Mouse (Mus musculus) brain, embryonic 14.5 days (tissue): ENCODE results near the gene Thap4.

Experiments
- CTCF ChIP-seq: fragments of 200-500 bp; IDR thresholded peaks from 2 replicates; pipeline ENCODE4 v1.5.1; 2012; ENCODE audit warnings: inconsistent platforms, mild to moderate bottlenecking, moderate library complexity, borderline replicate concordance; ENCODE audit not compliant: insufficient read depth, insufficient read length; ENCODE audit errors: extremely low read depth
- POLR2A ChIP-seq: fragments of 200-500 bp; IDR thresholded peaks from 2 replicates; pipeline ENCODE4 v1.6.1; 2012; ENCODE audit warnings: mild to moderate bottlenecking, inconsistent platforms, borderline replicate concordance; ENCODE audit not compliant: poor library complexity, insufficient read depth, insufficient read length, severe bottlenecking; ENCODE audit errors: extremely low read depth

DNA sequence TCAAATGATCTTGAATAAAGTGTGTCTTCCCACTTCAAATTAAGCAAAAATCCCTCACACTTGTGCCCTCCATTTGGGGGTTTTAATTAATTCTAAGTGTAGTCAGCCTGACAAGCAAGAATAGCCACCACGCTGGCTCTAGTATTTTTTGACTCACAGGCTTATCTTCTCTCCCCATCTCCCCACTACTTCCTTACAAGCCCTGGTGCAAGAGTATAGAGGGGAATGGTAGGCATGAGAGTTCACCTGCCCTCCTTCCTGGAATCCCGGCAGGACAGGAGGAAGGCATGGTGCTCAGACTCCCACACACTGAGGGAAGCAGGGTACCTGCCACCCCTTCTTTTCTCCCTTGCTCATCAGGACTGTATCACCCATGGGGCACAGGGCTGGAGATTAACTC lies 100.4 kb downstream of the Thap4 start:
- TF ChIP-seq POLR2A (no peak), CTCF (no peak)
